In genomic region chr17:35861198-35861857, GRCm38 (mm10) we compare ENCODE assay signal across 8 mouse cellular contexts. TPM values are rescaled to one million over a fixed set of nuclear protein-coding genes. Genes with fewer than 3 reads are reported as not detected.
DNase-seq lines count a peak whose midpoint lies in the region; ATAC-seq lines count a peak whose summit lies in the region.

Gene Nrm, plus strand, starts transcription at chr17:35861318.

- intact Hi-C loops in left cerebral cortex, postnatal 14 days (cut with DNase I), result no loop called here

- peaks cover 12% of the 10 kb centered on the region for H3K4me1 ChIP-seq in hindbrain, embryonic 16.5 days (ENCODE audit: control insufficient read depth, insufficient read depth, low read depth, low read length)

- peaks cover 7% of the 10 kb centered on the region for H3K36me3 ChIP-seq in hindbrain, embryonic 16.5 days (ENCODE audit: control insufficient read depth, insufficient read depth, low read length)

- H3K4me3 ChIP-seq in hindbrain, embryonic 16.5 days (ENCODE audit: low read length), result peak within 1 kb of the TSS; percentile 85

- peak within 1 kb of the TSS; percentile 74 for H3K4me2 ChIP-seq in hindbrain, embryonic 16.5 days (ENCODE audit: low read length)

- no peaks in the 10 kb centered on the region for H3K9me3 ChIP-seq in hindbrain, embryonic 16.5 days (ENCODE audit: control insufficient read depth, low read length)

- H3K27ac ChIP-seq in hindbrain, embryonic 16.5 days (ENCODE audit: low read depth, low read length), result peak within 1 kb of the TSS; percentile 98

- peak; percentile 91 for ATAC-seq in activated CD4-positive, CD25-positive, alpha-beta regulatory T cell, adult 4 months
- peak; percentile 94 for ATAC-seq in hindbrain, embryonic 16.5 days
- peak; percentile 91 for ATAC-seq in megakaryocyte-erythroid progenitor cell, adult 5-6 weeks (replicated peaks; ENCODE audit: low FRiP score, low TSS enrichment, poor library complexity, severe bottlenecking)

- no peaks in the 10 kb centered on the region for H3K27me3 ChIP-seq in hindbrain, embryonic 16.5 days (replicated peaks; ENCODE audit: control insufficient read depth, insufficient read depth, low read length)

- H3K9ac ChIP-seq in hindbrain, embryonic 16.5 days (ENCODE audit: low read depth, low read length), result peak within 1 kb of the TSS; percentile 92

- WGBS in hindbrain, embryonic 16.5 days, result under 1% methylated on average over 47 of the region's 47 CpGs

- DNase-seq in cerebellum, postnatal 4 days (ENCODE audit: low spot score in 2 of 2), result peak; percentile 73 to 87
- peak; percentile 92 for DNase-seq in gastrocnemius, adult 18-20 months (ENCODE audit: low spot score)
- DNase-seq in left cerebral cortex, postnatal 14 days (ENCODE audit: low spot score in 2 of 2), result peak; percentile 86 to 87
- DNase-seq in right cerebral cortex, postnatal 25 days, result peak; percentile 95
- peak; percentile 89 to 92 for DNase-seq in urinary bladder, postnatal 36 days (ENCODE audit: low spot score in 2 of 2)

RNA-seq across cellular contexts. Expression of gene Nrm, which starts in this region (rescaled TPM):
- 10 to 100 TPM; 38.4 to 44.7 TPM for polyA plus RNA-seq in activated CD4-positive, CD25-positive, alpha-beta regulatory T cell, adult 4 months (2017; shearing (Covaris generic))
- 1 to 10 TPM in 1 of 2 experiments, under 1 TPM in 1; 0.68 to 1.5 TPM for total RNA-seq in gastrocnemius, adult 18-20 months (2021)
- 20.8 and 22.3 TPM in 2 replicates for polyA plus RNA-seq in hindbrain, embryonic 16.5 days (2015; fragmentation: Nextera tagmentation; extraction: Ambion mirVana)
- total RNA-seq in left cerebral cortex, postnatal 14 days (2021), result 1 to 10 TPM; 5.1 TPM
- 27.0 and 32.4 TPM in 2 replicates for total RNA-seq in megakaryocyte-erythroid progenitor cell, adult 5-6 weeks (2014; fragmentation: Nextera tagmentation)
- 15.0 and 26.4 TPM in 2 replicates for total RNA-seq in megakaryocyte-erythroid progenitor cell, adult 5-6 weeks (2017)

Comparison
In these comparisons a context has a peak if more than half of its experiments do, and no peak if none do; other contexts are left out.
1. Peak in every context shown above with its lines: DNase-seq, ATAC-seq, H3K4me3 ChIP-seq and H3K27ac ChIP-seq.